ENCODE assay signal across 17 mouse cellular contexts in genomic region chr9:59669172-59669571, GRCm38 (mm10). TPM values are rescaled to one million over a fixed set of nuclear protein-coding genes. Genes with fewer than 3 reads are reported as not detected.
DNase-seq lines count a peak whose midpoint lies in the region; ATAC-seq and TF ChIP-seq lines count a peak whose summit lies in the region.
"Had no signal": no experiment of that assay in that cellular context is flagged by ENCODE, and none has a peak within 500 bp of the region (broad histone marks: within the 10 kb centered on the region; RNA-seq: fewer than 3 reads in every experiment).

No protein-coding gene starts in this region.

- H3K27ac ChIP-seq in forebrain, embryonic 14.5 days (ENCODE audit: low read depth, low read length), result no peak overlapping the region
- H3K27ac ChIP-seq in forebrain, embryonic 11.5 days (ENCODE audit: low read depth, low read length), result no peak overlapping the region
- no peak overlapping the region for H3K27ac ChIP-seq in layer of hippocampus, adult 2 months
- H3K27ac ChIP-seq in MEL (ENCODE audit: control insufficient read depth, low read depth, low read length), result no peak overlapping the region
- no peak overlapping the region for H3K27ac ChIP-seq in hindbrain, embryonic 13.5 days
- H3K27ac ChIP-seq: liver, embryonic 15.5 days; macrophage had no signal

- ATAC-seq in forebrain, embryonic 14.5 days, result no peak
- no peak for ATAC-seq in forebrain, embryonic 11.5 days (replicated peaks; ENCODE audit: low FRiP score)
- ATAC-seq in megakaryocyte, adult 5-6 weeks (ENCODE audit: poor library complexity, severe bottlenecking), result peak; percentile 40
- no peak for ATAC-seq in hindbrain, embryonic 13.5 days (ENCODE audit: low FRiP score)
- ATAC-seq: forebrain, embryonic 16.5 days; intestine, embryonic 16.5 days had no signal

- H3K27me3 ChIP-seq in forebrain, embryonic 14.5 days (replicated peaks; ENCODE audit: control insufficient read depth, insufficient read depth, low read length), result no peaks in the 10 kb centered on the region
- no peaks in the 10 kb centered on the region for H3K27me3 ChIP-seq in forebrain, embryonic 11.5 days (ENCODE audit: control insufficient read depth, insufficient read depth, low read length)
- H3K27me3 ChIP-seq in MEL (ENCODE audit: control insufficient read depth in 1 of 2, insufficient read depth in 2 of 2, low read length in 2 of 2), result no peaks in the 10 kb centered on the region
- no peaks in the 10 kb centered on the region for H3K27me3 ChIP-seq in hindbrain, embryonic 13.5 days

- H3K4me3 ChIP-seq in forebrain, embryonic 14.5 days (ENCODE audit: low read depth, low read length), result no peak overlapping the region
- no peak overlapping the region for H3K4me3 ChIP-seq in forebrain, embryonic 11.5 days (ENCODE audit: low read depth, low read length)
- no peak overlapping the region for H3K4me3 ChIP-seq in layer of hippocampus, adult 2 months
- no peak overlapping the region for H3K4me3 ChIP-seq in MEL (ENCODE audit: control insufficient read depth in 1 of 2, insufficient read depth in 1 of 2, low read depth in 2 of 2, low read length in 2 of 2)
- no peak overlapping the region for H3K4me3 ChIP-seq in hindbrain, embryonic 13.5 days
- H3K4me3 ChIP-seq: liver, embryonic 15.5 days had no signal

- peak; percentile 23 for TF ChIP-seq RAD21 in MEL (IDR thresholded peaks at IDR 0.05; ENCODE audit: low read depth, low read length)

- H3K9me3 ChIP-seq in forebrain, embryonic 14.5 days (replicated peaks; ENCODE audit: control insufficient read depth, low read length), result no peaks in the 10 kb centered on the region
- no peaks in the 10 kb centered on the region for H3K9me3 ChIP-seq in forebrain, embryonic 11.5 days (ENCODE audit: control insufficient read depth, low read length)
- H3K9me3 ChIP-seq in MEL (replicated peaks; ENCODE audit: insufficient read depth, low read length), result no peaks in the 10 kb centered on the region
- H3K9me3 ChIP-seq in hindbrain, embryonic 13.5 days, result no peaks in the 10 kb centered on the region
- H3K9me3 ChIP-seq: liver, embryonic 15.5 days had no signal

- no peak for TF ChIP-seq EP300 in MEL (IDR thresholded peaks at IDR 0.05; ENCODE audit: low read depth in 1 of 2, low read length in 2 of 2)

- H3K4me1 ChIP-seq in forebrain, embryonic 14.5 days (ENCODE audit: control insufficient read depth, insufficient read depth, low read length), result peaks cover 5% of the 10 kb centered on the region; the same call in 1 of the 2 replicates
- no peaks in the 10 kb centered on the region for H3K4me1 ChIP-seq in forebrain, embryonic 11.5 days (replicated peaks; ENCODE audit: control insufficient read depth, insufficient read depth, low read length)
- peaks cover 0 to 11% of the 10 kb centered on the region in 2 experiments; a peak in 3 of 4 replicates for H3K4me1 ChIP-seq in MEL (ENCODE audit: control insufficient read depth in 1 of 2, insufficient read depth in 2 of 2, low read length in 2 of 2)
- H3K4me1 ChIP-seq in hindbrain, embryonic 13.5 days (replicated peaks), result peaks cover 11% of the 10 kb centered on the region

- peaks cover 3% of the 10 kb centered on the region; the same call in 1 of the 2 replicates for H3K79me2 ChIP-seq in MEL (ENCODE audit: control insufficient read depth, insufficient read depth, low read length, poor library complexity)

- no peak overlapping the region for H3K4me2 ChIP-seq in forebrain, embryonic 14.5 days (ENCODE audit: low read length)
- H3K4me2 ChIP-seq in forebrain, embryonic 11.5 days (ENCODE audit: low read depth, low read length, severe bottlenecking), result no peak overlapping the region
- H3K4me2 ChIP-seq in hindbrain, embryonic 13.5 days, result no peak overlapping the region
- H3K4me2 ChIP-seq: heart, embryonic 11.5 days; liver, embryonic 15.5 days had no signal

- no peak overlapping the region for H3K9ac ChIP-seq in forebrain, embryonic 14.5 days (ENCODE audit: low read length)
- H3K9ac ChIP-seq in forebrain, embryonic 11.5 days (ENCODE audit: low read length), result no peak overlapping the region
- no peak overlapping the region for H3K9ac ChIP-seq in MEL (ENCODE audit: control insufficient read depth, low read depth, low read length, poor library complexity, severe bottlenecking)
- no peak overlapping the region for H3K9ac ChIP-seq in hindbrain, embryonic 13.5 days
- H3K9ac ChIP-seq: liver, embryonic 15.5 days had no signal

- no peak for TF ChIP-seq POLR2A in MEL (IDR thresholded peaks at IDR 0.05; ENCODE audit: control insufficient read depth in 1 of 2, insufficient read depth in 1 of 2, low read depth in 1 of 2, low read length in 2 of 2, poor library complexity in 1 of 2)

- WGBS in forebrain, embryonic 14.5 days, result 81% methylated on average over 4 of the region's 4 CpGs
- WGBS in forebrain, embryonic 11.5 days, result 83% methylated on average over 4 of the region's 4 CpGs
- WGBS in hindbrain, embryonic 13.5 days, result 80% methylated on average over 4 of the region's 4 CpGs

- peak; percentile 64 for TF ChIP-seq CTCF in layer of hippocampus, adult 2 months (conservative IDR thresholded peaks at IDR 0.05)
- TF ChIP-seq CTCF in MEL (IDR thresholded peaks at IDR 0.05 in 2 of 3, conservative IDR thresholded peaks at IDR 0.05 in 1 of 3; ENCODE audit: control insufficient read depth in 1 of 3, insufficient read depth in 1 of 3, low read depth in 2 of 3, low read length in 3 of 3, poor library complexity in 1 of 3, severe bottlenecking in 1 of 3), result peak; percentile 8 to 50 (median 22); a peak in 3 of 6 replicates

- peak; percentile 30 for DNase-seq in forebrain, embryonic 14.5 days (ENCODE audit: low spot score)
- DNase-seq in forebrain, embryonic 11.5 days (ENCODE audit: low spot score), result no peak
- DNase-seq in layer of hippocampus, adult 2 months (ENCODE audit: low spot score in 2 of 2), result no peak
- no peak for DNase-seq in layer of hippocampus, adult 9-11 months
- DNase-seq in MEL (ENCODE audit: low read depth, low spot score), result peak; percentile 39
- DNase-seq in kidney, postnatal 25 days, result no peak
- DNase-seq: adrenal gland, postnatal 14 days; cerebellum, adult 9-11 months; gastrocnemius, postnatal 10 days; kidney, postnatal 14 days had no signal

- peaks cover 97% of the 10 kb centered on the region for H3K36me3 ChIP-seq in forebrain, embryonic 14.5 days (ENCODE audit: control insufficient read depth, insufficient read depth, low read length)
- peaks cover 51% of the 10 kb centered on the region for H3K36me3 ChIP-seq in forebrain, embryonic 11.5 days (ENCODE audit: control insufficient read depth, insufficient read depth, low read length)
- H3K36me3 ChIP-seq in MEL (ENCODE audit: control insufficient read depth in 1 of 2, insufficient read depth in 2 of 2, low read length in 2 of 2), result peaks cover 16 to 34% of the 10 kb centered on the region in 2 experiments
- peaks cover 95% of the 10 kb centered on the region for H3K36me3 ChIP-seq in hindbrain, embryonic 13.5 days

TF ChIP-seq in MEL, 35 proteins besides CTCF, POLR2A, EP300 and RAD21:
- TF ChIP-seq MYC (IDR thresholded peaks at IDR 0.05; ENCODE audit: low read depth, low read length) (0 out of 2 replicates have a peak, but pooled peaks have one; percentile 45), POLR2AphosphoS2 (IDR thresholded peaks at IDR 0.05; ENCODE audit: low read length) (no peak), TCF12 (IDR thresholded peaks at IDR 0.05; ENCODE audit: low read depth, low read length) (no peak), SMC3 (IDR thresholded peaks at IDR 0.05; ENCODE audit: low read depth, low read length) (peak; percentile 33; the same call in 1 of the 2 replicates), ELF1 (IDR thresholded peaks at IDR 0.05; ENCODE audit: low read depth, low read length) (no peak), MAX (IDR thresholded peaks at IDR 0.05; ENCODE audit: low read length) (0 out of 2 replicates have a peak, but pooled peaks have one; percentile 19)
TF ChIP-seq in MEL: peak in this region for 3.

RNA-seq across cellular contexts. Expression of gene Gramd2, which starts 10.8 kb away (rescaled TPM):
- 2.8 and 3.5 TPM in 2 replicates for polyA plus RNA-seq in forebrain, embryonic 14.5 days (2014; fragmentation: Nextera tagmentation; extraction: Ambion mirVana)
- polyA plus RNA-seq in forebrain, embryonic 11.5 days (2014; fragmentation: Nextera tagmentation; extraction: Ambion mirVana), result 0.40 and 0.48 TPM in 2 replicates
- total RNA-seq in layer of hippocampus, adult 2 months (2021), result 1 to 10 TPM; 5.7 to 7.5 TPM
- total RNA-seq in MEL (2012; rRNA removed), result not detected in 2 replicates
- under 1 TPM in 1 of 2 experiments, not detected in 1; 0.04 TPM for polyA plus RNA-seq in MEL (2012; ENCODE audit: insufficient read depth in 1 of 2, insufficient read length in 2 of 2, low read depth in 1 of 2, low replicate concordance in 2 of 2, missing spikeins in 1 of 2)
- total RNA-seq in megakaryocyte, adult 5-6 weeks (2015), result 0.58 and 0.66 TPM in 2 replicates
- 0.88 and 1.3 TPM in 2 replicates for total RNA-seq in megakaryocyte, adult 5-6 weeks (2017)
- 2.2 and 2.6 TPM in 2 replicates for polyA plus RNA-seq in hindbrain, embryonic 13.5 days (2015; fragmentation: Nextera tagmentation; extraction: Ambion mirVana)

RNA-seq across cellular contexts. Expression of gene Pkm, which starts 13.0 kb away (rescaled TPM):
- 1,240 and 1,376 TPM in 2 replicates for polyA plus RNA-seq in forebrain, embryonic 14.5 days (2014; fragmentation: Nextera tagmentation; extraction: Ambion mirVana)
- 2,195 and 2,371 TPM in 2 replicates for polyA plus RNA-seq in forebrain, embryonic 11.5 days (2014; fragmentation: Nextera tagmentation; extraction: Ambion mirVana)
- total RNA-seq in layer of hippocampus, adult 2 months (2021), result 1,000 to 10,000 TPM; 1,301 to 1,421 TPM
- 710 and 1,836 TPM in 2 replicates for total RNA-seq in MEL (2012; rRNA removed)
- 1,000 to 10,000 TPM in 1 of 2 experiments, 10 to 100 TPM in 1; 71.6 to 2,746 TPM for polyA plus RNA-seq in MEL (2012; ENCODE audit: insufficient read depth in 1 of 2, insufficient read length in 2 of 2, low read depth in 1 of 2, low replicate concordance in 2 of 2, missing spikeins in 1 of 2)
- total RNA-seq in megakaryocyte, adult 5-6 weeks (2015), result 192 and 215 TPM in 2 replicates
- total RNA-seq in megakaryocyte, adult 5-6 weeks (2017), result 908 and 975 TPM in 2 replicates
- polyA plus RNA-seq in hindbrain, embryonic 13.5 days (2015; fragmentation: Nextera tagmentation; extraction: Ambion mirVana), result 1,130 and 1,207 TPM in 2 replicates

RNA-seq across cellular contexts. Expression of gene Parp6, which starts 52.1 kb away (rescaled TPM):
- 211 and 219 TPM in 2 replicates for polyA plus RNA-seq in forebrain, embryonic 14.5 days (2014; fragmentation: Nextera tagmentation; extraction: Ambion mirVana)
- 77.3 and 85.4 TPM in 2 replicates for polyA plus RNA-seq in forebrain, embryonic 11.5 days (2014; fragmentation: Nextera tagmentation; extraction: Ambion mirVana)
- total RNA-seq in layer of hippocampus, adult 2 months (2021), result 100 to 1,000 TPM; 129 to 132 TPM
- total RNA-seq in MEL (2012; rRNA removed), result 5.9 and 6.4 TPM in 2 replicates
- 10 to 100 TPM in 1 of 2 experiments, not detected in 1; 13.8 TPM for polyA plus RNA-seq in MEL (2012; ENCODE audit: insufficient read depth in 1 of 2, insufficient read length in 2 of 2, low read depth in 1 of 2, low replicate concordance in 2 of 2, missing spikeins in 1 of 2)
- total RNA-seq in megakaryocyte, adult 5-6 weeks (2015), result 29.8 and 35.2 TPM in 2 replicates
- total RNA-seq in megakaryocyte, adult 5-6 weeks (2017), result 22.9 and 23.0 TPM in 2 replicates
- 185 and 191 TPM in 2 replicates for polyA plus RNA-seq in hindbrain, embryonic 13.5 days (2015; fragmentation: Nextera tagmentation; extraction: Ambion mirVana)

Comparison
In these comparisons a context has a peak if more than half of its experiments do, and no peak if none do; other contexts are left out.
1. DNase-seq: peak in forebrain, embryonic 14.5 days (single experiment) and MEL (single experiment); none in forebrain, embryonic 11.5 days (single experiment), layer of hippocampus, adult 2 months (0 of 2), layer of hippocampus, adult 9-11 months (single experiment) and kidney, postnatal 25 days (0 of 2).